Mouse (Mus musculus) midbrain, embryonic 16.5 days (tissue): ENCODE measurements around the gene Olfr283. TPM values are rescaled to one million over a fixed set of nuclear protein-coding genes. Genes with fewer than 3 reads are reported as not detected.

Experiments
- ATAC-seq: fragments of 200-750 bp; cut with Nextera tagmentation; 2 replicates; pipeline ENCODE4 v1.8.0; 2017; ENCODE audit warnings: moderate TSS enrichment
- H3K27ac ChIP-seq: fragments of 300-500 bp; sonication (generic); 2 replicates; pipeline ENCODE4 v1.5.1; 2014; ENCODE audit warnings: mild to moderate bottlenecking, low read length, mixed read lengths
- H3K27me3 ChIP-seq: fragments of 300-500 bp; sonication (generic); 2 replicates; pipeline ENCODE4 v1.6.1; 2014; ENCODE audit warnings: low read depth, low read length, mixed read lengths; ENCODE audit not compliant: control insufficient read depth, insufficient read depth
- H3K36me3 ChIP-seq: fragments of 300-500 bp; sonication (generic); 2 replicates; pipeline ENCODE4 v1.6.1; 2014; ENCODE audit warnings: mild to moderate bottlenecking, low read length, moderate library complexity, mixed read lengths; ENCODE audit not compliant: control insufficient read depth, insufficient read depth
- H3K4me1 ChIP-seq: fragments of 300-500 bp; sonication (generic); 2 replicates; pipeline ENCODE4 v1.6.1; 2014; ENCODE audit warnings: mild to moderate bottlenecking, low read length, mixed read lengths; ENCODE audit not compliant: control insufficient read depth, insufficient read depth
- H3K4me2 ChIP-seq: fragments of 300-500 bp; sonication (generic); 2 replicates; pipeline ENCODE4 v1.6.1; 2014; ENCODE audit warnings: mild to moderate bottlenecking, low read length, mixed read lengths
- H3K4me3 ChIP-seq: fragments of 300-500 bp; sonication (generic); 2 replicates; pipeline ENCODE4 v1.5.1; 2014; ENCODE audit warnings: low read depth, mild to moderate bottlenecking, low read length, moderate library complexity, mixed read lengths
- H3K9ac ChIP-seq: fragments of 300-500 bp; sonication (generic); 2 replicates; pipeline ENCODE4 v1.6.1; 2014; ENCODE audit warnings: low read depth, low read length, mixed read lengths
- H3K9me3 ChIP-seq: fragments of 300-500 bp; sonication (generic); replicated peaks from 2 replicates; pipeline ENCODE4 v1.6.1; 2014; ENCODE audit warnings: mild to moderate bottlenecking, low read length, mixed read lengths; ENCODE audit not compliant: control insufficient read depth, poor library complexity, severe bottlenecking
- WGBS: fragments of 180-500 bp; shearing (Covaris S2); extraction: QIAGEN DNeasy Blood & Tissue Kit; methylation state at CpG from one replicate; pipeline ENCODE4 v1.1.7; 2014; 5-methylcytosine and 5-hydroxymethylcytosine counted together
- polyA plus RNA-seq: library from polyadenylated mRNA; unstranded; fragments of >200 nt; fragmentation: Nextera tagmentation; extraction: Ambion mirVana; gene quantifications from 2 replicates; pipeline ENCODE4 v1.2.1, GENCODE M21; 2015

Olfr283 gene
- polyA plus RNA-seq, 1 experiment from 2014 or later, result not detected

GRCm38 (mm10) chr15:98410249-98410648 lies 29.5 kb upstream of the Olfr283 start:
- WGBS, result 88% methylated on average over 9 of the region's 9 CpGs
- ATAC-seq, result no peak

DNA sequence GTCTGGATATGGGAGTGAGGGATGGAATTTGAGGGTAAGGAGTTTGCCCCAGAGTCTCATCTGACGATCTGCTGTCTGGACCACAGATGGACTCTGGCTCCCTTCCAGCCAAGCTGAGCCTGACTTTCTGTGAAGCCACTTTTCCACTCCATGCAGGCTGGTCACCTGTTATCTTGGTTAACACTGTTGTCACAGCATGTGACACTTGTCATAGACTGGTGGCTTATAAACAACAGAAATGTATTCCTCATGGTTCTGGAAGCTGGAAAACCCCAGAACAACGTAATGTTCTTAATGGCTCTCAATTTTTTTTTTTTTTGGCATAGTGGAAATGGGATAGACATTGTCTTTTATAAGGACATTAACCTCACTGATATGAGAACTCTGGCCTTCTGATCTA lies 28.9 kb upstream of the Olfr283 start:
- no peak for ATAC-seq
- 89% methylated on average over 2 of the region's 2 CpGs for WGBS
- Histone ChIP-seq H3K9ac (no peak overlapping the region), H3K4me2 (no peak overlapping the region), H3K36me3 (no peaks in the 10 kb centered on the region), H3K4me1 (no peaks in the 10 kb centered on the region), H3K27ac (no peak overlapping the region), H3K4me3 (no peak overlapping the region), H3K27me3 (no peaks in the 10 kb centered on the region), H3K9me3 (no peaks in the 10 kb centered on the region)

More at GRCm38 (mm10) chr15:98410249-98410648, 29.5 kb upstream of the Olfr283 start:
- H3K4me2 ChIP-seq, result no peak overlapping the region
- H3K4me3 ChIP-seq, result no peak overlapping the region
- no peaks in the 10 kb centered on the region for H3K4me1 ChIP-seq
- no peaks in the 10 kb centered on the region for H3K27me3 ChIP-seq
- no peak overlapping the region for H3K27ac ChIP-seq
- no peaks in the 10 kb centered on the region for H3K36me3 ChIP-seq
- no peak overlapping the region for H3K9ac ChIP-seq
- H3K9me3 ChIP-seq, result no peaks in the 10 kb centered on the region

- no peaks in the 10 kb centered on the region for H3K4me1 ChIP-seq
These were observed 27.8 kb upstream of the Olfr283 start for GRCm38 (mm10) chr15:98408406-98409060.

GRCm38 (mm10) chr15:98402356-98402755 lies 21.6 kb upstream of the Olfr283 start:
- H3K36me3 ChIP-seq, result no peaks in the 10 kb centered on the region
- H3K27ac ChIP-seq, result no peak overlapping the region
- no peak overlapping the region for H3K4me2 ChIP-seq
- H3K9ac ChIP-seq, result no peak overlapping the region
- H3K4me1 ChIP-seq, result no peaks in the 10 kb centered on the region
- ATAC-seq, result no peak
- no peaks in the 10 kb centered on the region for H3K27me3 ChIP-seq
- no peaks in the 10 kb centered on the region for H3K9me3 ChIP-seq
- no peak overlapping the region for H3K4me3 ChIP-seq
- 75% methylated on average over 10 of the region's 10 CpGs for WGBS

More at GRCm38 (mm10) chr15:98408406-98409060, 27.8 kb upstream of the Olfr283 start:
- 76% methylated on average over 17 of the region's 17 CpGs for WGBS
- H3K27me3 ChIP-seq, result no peaks in the 10 kb centered on the region
- H3K9ac ChIP-seq, result no peak overlapping the region
- no peak for ATAC-seq
- no peak overlapping the region for H3K27ac ChIP-seq
- H3K9me3 ChIP-seq, result no peaks in the 10 kb centered on the region
- H3K36me3 ChIP-seq, result no peaks in the 10 kb centered on the region
- H3K4me3 ChIP-seq, result no peak overlapping the region
- H3K4me2 ChIP-seq, result no peak overlapping the region

- no peak for ATAC-seq
- no peaks in the 10 kb centered on the region for H3K27me3 ChIP-seq
- H3K36me3 ChIP-seq, result no peaks in the 10 kb centered on the region
- no peak overlapping the region for H3K27ac ChIP-seq
- H3K4me3 ChIP-seq, result no peak overlapping the region
- no peak overlapping the region for H3K9ac ChIP-seq
- H3K9me3 ChIP-seq, result no peaks in the 10 kb centered on the region
- H3K4me1 ChIP-seq, result no peaks in the 10 kb centered on the region
- 77% methylated on average over 1 of the region's 1 CpGs for WGBS
- no peak overlapping the region for H3K4me2 ChIP-seq
These were observed 16.4 kb upstream of the Olfr283 start for GRCm38 (mm10) chr15:98397136-98397535.

GRCm38 (mm10) chr15:98391903-98392187 lies 11.1 kb upstream of the Olfr283 start:
- H3K4me1 ChIP-seq, result no peaks in the 10 kb centered on the region
- no peaks in the 10 kb centered on the region for H3K27me3 ChIP-seq
- H3K36me3 ChIP-seq, result no peaks in the 10 kb centered on the region
- H3K27ac ChIP-seq, result no peak overlapping the region
- WGBS, result 44% methylated on average over 2 of the region's 2 CpGs
- ATAC-seq, result no peak
- H3K4me2 ChIP-seq, result no peak overlapping the region
- H3K4me3 ChIP-seq, result no peak overlapping the region
- H3K9ac ChIP-seq, result no peak overlapping the region
- H3K9me3 ChIP-seq, result no peaks in the 10 kb centered on the region

GRCm38 (mm10) chr15:98391081-98391902 lies 10.5 kb upstream of the Olfr283 start:
- H3K4me1 ChIP-seq, result no peaks in the 10 kb centered on the region
- H3K9ac ChIP-seq, result no peak overlapping the region
- no peak overlapping the region for H3K4me2 ChIP-seq
- H3K36me3 ChIP-seq, result no peaks in the 10 kb centered on the region
- H3K27ac ChIP-seq, result no peak overlapping the region
- H3K9me3 ChIP-seq, result no peaks in the 10 kb centered on the region
- ATAC-seq, result no peak
- H3K27me3 ChIP-seq, result no peaks in the 10 kb centered on the region
- 73% methylated on average over 10 of the region's 10 CpGs for WGBS
- H3K4me3 ChIP-seq, result no peak overlapping the region

DNA sequence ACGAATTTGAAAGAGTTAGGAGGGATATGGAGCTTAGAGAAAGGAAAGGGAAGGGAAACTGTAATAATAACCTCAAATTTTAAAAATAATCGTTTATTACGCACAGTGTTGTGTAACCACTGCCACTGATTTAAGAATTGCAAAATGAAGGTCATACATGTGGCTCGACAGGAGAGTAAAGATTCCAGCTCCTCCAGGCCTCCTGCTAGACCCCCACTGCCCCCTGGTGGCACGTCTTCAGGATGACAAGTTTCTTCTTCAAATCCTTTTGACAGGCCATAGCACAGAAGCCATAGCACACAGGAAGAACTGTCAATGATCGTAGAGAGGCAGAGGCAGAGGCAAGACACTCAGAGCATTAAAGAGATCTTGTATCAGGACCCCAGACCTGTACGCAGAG lies 9.1 kb upstream of the Olfr283 start:
- no peak for ATAC-seq
- no peaks in the 10 kb centered on the region for H3K27me3 ChIP-seq
- H3K9me3 ChIP-seq, result no peaks in the 10 kb centered on the region
- H3K4me3 ChIP-seq, result no peak overlapping the region
- no peaks in the 10 kb centered on the region for H3K4me1 ChIP-seq
- no peaks in the 10 kb centered on the region for H3K36me3 ChIP-seq
- WGBS, result 32% methylated on average over 7 of the region's 7 CpGs
- H3K4me2 ChIP-seq, result no peak overlapping the region
- H3K9ac ChIP-seq, result no peak overlapping the region
- no peak overlapping the region for H3K27ac ChIP-seq

DNA sequence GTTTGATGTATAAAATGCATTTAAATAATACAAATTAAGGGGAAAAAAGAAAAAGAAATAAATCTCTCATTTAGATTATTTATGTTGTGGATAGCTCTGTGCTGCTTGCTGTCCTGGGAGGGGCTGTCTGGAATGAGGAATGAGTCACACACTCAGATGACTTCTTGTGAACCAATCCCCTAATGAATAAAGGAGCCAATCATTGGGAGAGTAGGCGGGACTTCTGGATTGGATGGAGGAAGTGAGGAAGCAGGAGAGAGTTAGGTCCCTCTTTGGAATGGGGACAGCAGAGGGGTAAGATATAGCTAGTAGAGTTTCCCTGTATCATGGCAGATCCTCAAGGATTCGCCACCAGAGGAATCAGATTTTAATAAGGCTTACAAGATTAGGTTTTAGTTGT lies 6.9 kb upstream of the Olfr283 start:
- no peak overlapping the region for H3K4me3 ChIP-seq
- no peak overlapping the region for H3K27ac ChIP-seq
- no peaks in the 10 kb centered on the region for H3K27me3 ChIP-seq
- no peaks in the 10 kb centered on the region for H3K4me1 ChIP-seq
- no peaks in the 10 kb centered on the region for H3K9me3 ChIP-seq
- H3K36me3 ChIP-seq, result no peaks in the 10 kb centered on the region
- ATAC-seq, result no peak
- no peak overlapping the region for H3K9ac ChIP-seq
- 77% methylated on average over 2 of the region's 2 CpGs for WGBS
- H3K4me2 ChIP-seq, result no peak overlapping the region
